8 mouse cellular contexts compared by ENCODE assay signal in genomic region chr6:36676710-36677691, GRCm38 (mm10).
A peak's percentile ranks its signal among the peaks of the same experiment; 100 is the strongest.
DNase-seq lines count a peak whose midpoint lies in the region; ATAC-seq and TF ChIP-seq lines count a peak whose summit lies in the region.

No protein-coding gene starts in this region.

- peak; percentile 32 to 74 for DNase-seq in adrenal gland, adult (ENCODE audit: inconsistent age in 2 of 2, low spot score in 1 of 2)
- no peak for DNase-seq in adrenal gland, postnatal 4 days (ENCODE audit: low spot score in 2 of 2)
- DNase-seq in ovary, postnatal 14 days (ENCODE audit: low spot score): peak; percentile 2
- no peak for DNase-seq in ovary, adult 18-20 months (ENCODE audit: low spot score)
- peak; percentile 21 for DNase-seq in stomach, postnatal 0 days (ENCODE audit: low spot score)
- no peak for DNase-seq in testis, postnatal 14 days (ENCODE audit: low spot score)
- no peak for DNase-seq in left cerebral cortex, adult 9 months (ENCODE audit: low spot score in 2 of 2)

- H3K27ac ChIP-seq in kidney, embryonic 14.5 days (ENCODE audit: low read depth, low read length): no peak overlapping the region
- no peak overlapping the region for H3K27ac ChIP-seq in stomach, postnatal 0 days (replicated peaks)

- H3K4me2 ChIP-seq in kidney, embryonic 14.5 days (replicated peaks; ENCODE audit: low read depth, low read length): no peak overlapping the region
- H3K4me2 ChIP-seq in stomach, postnatal 0 days (replicated peaks; ENCODE audit: low read depth): no peak overlapping the region

- H3K27me3 ChIP-seq in kidney, embryonic 14.5 days (ENCODE audit: control insufficient read depth, insufficient read depth, low read length): no peaks in the 10 kb centered on the region
- no peaks in the 10 kb centered on the region for H3K27me3 ChIP-seq in stomach, postnatal 0 days (ENCODE audit: control insufficient read depth, insufficient read depth, low read length)

- 41% methylated on average over 8 of the region's 8 CpGs for WGBS in kidney, embryonic 14.5 days
- 29% methylated on average over 8 of the region's 8 CpGs for WGBS in stomach, postnatal 0 days

- no peak for TF ChIP-seq CTCF in stomach, postnatal 0 days (IDR thresholded peaks at IDR 0.05; ENCODE audit: low read depth)

- H3K9ac ChIP-seq in kidney, embryonic 14.5 days (ENCODE audit: low read depth, low read length): no peak overlapping the region
- no peak overlapping the region for H3K9ac ChIP-seq in stomach, postnatal 0 days (ENCODE audit: low read length)

- ATAC-seq in kidney, embryonic 14.5 days (ENCODE audit: low FRiP score, low TSS enrichment): peak; percentile 79; the same call in 1 of the 2 replicates
- peak; percentile 54; the same call in 1 of the 2 replicates for ATAC-seq in stomach, postnatal 0 days (ENCODE audit: low FRiP score, low TSS enrichment)

- no peaks in the 10 kb centered on the region for H3K36me3 ChIP-seq in kidney, embryonic 14.5 days (ENCODE audit: control insufficient read depth, insufficient read depth, low read length)
- H3K36me3 ChIP-seq in stomach, postnatal 0 days (ENCODE audit: control insufficient read depth, insufficient read depth, low read length): no peaks in the 10 kb centered on the region

- H3K9me3 ChIP-seq in kidney, embryonic 14.5 days (ENCODE audit: control insufficient read depth, low read length): no peaks in the 10 kb centered on the region
- H3K9me3 ChIP-seq in stomach, postnatal 0 days (ENCODE audit: control insufficient read depth, low read length): no peaks in the 10 kb centered on the region

- TF ChIP-seq EP300 in stomach, postnatal 0 days (optimal IDR thresholded peaks at IDR 0.05): no peak

- no peaks in the 10 kb centered on the region for H3K4me1 ChIP-seq in kidney, embryonic 14.5 days (ENCODE audit: control insufficient read depth, insufficient read depth, low read length)
- no peaks in the 10 kb centered on the region for H3K4me1 ChIP-seq in stomach, postnatal 0 days (replicated peaks; ENCODE audit: control insufficient read depth, insufficient read depth)

- H3K4me3 ChIP-seq in kidney, embryonic 14.5 days (ENCODE audit: low read length): no peak overlapping the region
- no peak overlapping the region for H3K4me3 ChIP-seq in stomach, postnatal 0 days (ENCODE audit: low read depth, low read length)

Comparison
In these comparisons a context has a peak if more than half of its experiments do, and no peak if none do; other contexts are left out.
1. DNase-seq: peak in adrenal gland, adult (2 of 2), ovary, postnatal 14 days (single experiment) and stomach, postnatal 0 days (single experiment); none in adrenal gland, postnatal 4 days (0 of 2), ovary, adult 18-20 months (single experiment), testis, postnatal 14 days (single experiment) and left cerebral cortex, adult 9 months (0 of 2).